Mouse (Mus musculus) lung, embryonic 16.5 days (tissue): ENCODE data around the gene Ripply3. TPM values are rescaled to one million over a fixed set of nuclear protein-coding genes. Genes with fewer than 3 reads are reported as not detected.

Experiments
- ATAC-seq: fragments of 200-750 bp; cut with Nextera tagmentation; 2 replicates; pipeline ENCODE4 v1.8.0; 2017; ENCODE audit warnings: low read depth, mild to moderate bottlenecking, moderate library complexity
- H3K27ac ChIP-seq: fragments of 300-500 bp; sonication (generic); 2 replicates; pipeline ENCODE4 v1.5.1; 2014; ENCODE audit warnings: mild to moderate bottlenecking, control low read depth, low read length
- H3K27me3 ChIP-seq: fragments of 300-500 bp; sonication (generic); 2 replicates; pipeline ENCODE4 v1.6.1; 2014; ENCODE audit warnings: low read depth, low read length, mixed read lengths; ENCODE audit not compliant: control insufficient read depth, insufficient read depth
- H3K36me3 ChIP-seq: fragments of 300-500 bp; sonication (generic); 2 replicates; pipeline ENCODE4 v1.6.1; 2014; ENCODE audit warnings: low read length; ENCODE audit not compliant: control insufficient read depth, insufficient read depth
- H3K4me1 ChIP-seq: fragments of 300-500 bp; sonication (generic); replicated peaks from 2 replicates; pipeline ENCODE4 v1.6.1; 2014; ENCODE audit warnings: low read length, mixed read lengths; ENCODE audit not compliant: control insufficient read depth, insufficient read depth
- H3K4me2 ChIP-seq: fragments of 300-500 bp; sonication (generic); 2 replicates; pipeline ENCODE4 v1.6.1; 2014; ENCODE audit warnings: low read depth, low read length, control low read depth
- H3K4me3 ChIP-seq: fragments of 300-500 bp; sonication (generic); 2 replicates; pipeline ENCODE4 v1.5.1; 2014; ENCODE audit warnings: mild to moderate bottlenecking, low read length, control low read depth
- H3K9ac ChIP-seq: fragments of 300-500 bp; sonication (generic); 2 replicates; pipeline ENCODE4 v1.6.1; 2014; ENCODE audit warnings: low read length, control low read depth
- H3K9me3 ChIP-seq: fragments of 300-500 bp; sonication (generic); 2 replicates; pipeline ENCODE4 v1.6.1; 2016; ENCODE audit warnings: low read length; ENCODE audit not compliant: control insufficient read depth
- WGBS: fragments of 180-500 bp; shearing (Covaris S2); extraction: QIAGEN DNeasy Blood & Tissue Kit; methylation state at CpG from one replicate; pipeline ENCODE4 v1.1.7; 2014; 5-methylcytosine and 5-hydroxymethylcytosine counted together
- polyA plus RNA-seq: library from polyadenylated mRNA; unstranded; fragments of >200 nt; fragmentation: Nextera tagmentation; extraction: Ambion mirVana; gene quantifications from 2 replicates; pipeline ENCODE4 v1.2.1, GENCODE M21; 2015

Gene Ripply3
- polyA plus RNA-seq, 1 experiment from 2014 or later, result 23.5 TPM

DNA sequence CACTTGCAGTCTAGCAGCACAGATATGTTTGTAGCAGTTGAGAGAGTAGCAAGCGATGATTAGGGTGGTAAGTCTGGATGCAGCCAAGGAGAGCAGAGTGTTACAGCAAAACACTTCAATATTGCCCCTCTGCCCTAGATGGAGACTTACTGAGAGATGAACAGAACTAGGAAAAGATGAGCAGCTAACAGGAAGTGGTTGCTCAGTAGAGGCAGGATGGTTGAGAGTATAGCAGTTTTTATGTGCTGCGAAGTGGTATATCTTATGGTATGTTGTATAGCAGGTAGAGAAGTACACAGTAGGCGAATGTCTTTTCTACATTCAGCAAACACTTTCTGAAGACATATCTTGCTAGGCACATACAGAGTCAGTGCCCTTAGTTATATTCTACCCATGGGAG lies 55.1 kb downstream of the Ripply3 start:
- no peak for ATAC-seq
- no peaks in the 10 kb centered on the region for H3K27me3 ChIP-seq
- WGBS, result 89% methylated on average over 3 of the region's 3 CpGs
- H3K9me3 ChIP-seq, result no peaks in the 10 kb centered on the region
- H3K4me3 ChIP-seq, result no peak overlapping the region
- H3K4me1 ChIP-seq, result no peaks in the 10 kb centered on the region
- 0 out of 2 replicates have a peak, but pooled peaks cover 2% of the 10 kb centered on the region for H3K36me3 ChIP-seq
- no peak overlapping the region for H3K9ac ChIP-seq
- no peak overlapping the region for H3K4me2 ChIP-seq
- no peak overlapping the region for H3K27ac ChIP-seq

Other genes with a start within 250 kb of the Ripply3 start
- gene Sim2, start 243.5 kb upstream of the Ripply3 start, polyA plus RNA-seq, result 0.11 and 0.13 TPM in 2 replicates
- gene Hlcs, start 14.8 kb upstream of the Ripply3 start, polyA plus RNA-seq, result 7.5 and 7.9 TPM in 2 replicates
- 152 and 153 TPM in 2 replicates for gene Ttc3, start 42.2 kb downstream of the Ripply3 start, polyA plus RNA-seq
- gene Pigp, start 43.4 kb downstream of the Ripply3 start, polyA plus RNA-seq, result 111 and 112 TPM in 2 replicates
- 57.8 and 68.0 TPM in 2 replicates for gene Vps26c, start 198.4 kb downstream of the Ripply3 start, polyA plus RNA-seq
- 8.0 and 9.0 TPM in 2 replicates for gene Dyrk1a, start 241.6 kb downstream of the Ripply3 start, polyA plus RNA-seq